Mouse (Mus musculus): ENCODE data around the gene Fignl2. TPM values are rescaled to one million over a fixed set of nuclear protein-coding genes. Genes with fewer than 3 reads are reported as not detected.

Fignl2 gene
- total RNA-seq, 2 experiments from 2014 or later = 2.3 to 2.8 TPM

- no peak for DNase-seq
- intact Hi-C loops (cut with DNase I) = no loop called here
Observed at GRCm38 (mm10) chr15:101069641-101070190, 8.7 kb downstream of the Fignl2 start.

DNA sequence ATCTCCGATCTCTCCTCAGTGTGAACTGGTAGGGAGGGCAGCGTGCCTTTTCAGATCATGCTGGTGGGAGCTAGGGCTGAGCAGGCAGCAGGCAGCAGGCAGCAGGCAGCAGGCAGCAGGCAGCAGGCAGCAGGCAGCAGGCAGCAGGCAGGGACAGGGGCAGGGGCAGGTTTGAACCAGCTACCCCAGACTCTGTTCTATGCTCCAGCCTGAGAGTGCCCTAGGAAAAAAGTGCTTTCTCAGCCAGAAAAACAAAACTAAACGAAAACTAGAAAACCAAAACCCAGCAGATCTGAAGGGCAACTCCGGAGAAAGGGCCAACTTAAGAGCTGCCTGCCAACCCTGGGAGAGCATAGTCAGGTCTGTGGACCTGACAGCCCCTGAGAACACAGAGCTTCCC is 9.7 kb downstream of the Fignl2 start:
- intact Hi-C loops (cut with DNase I) = no loop called here
- DNase-seq = no peak

DNA sequence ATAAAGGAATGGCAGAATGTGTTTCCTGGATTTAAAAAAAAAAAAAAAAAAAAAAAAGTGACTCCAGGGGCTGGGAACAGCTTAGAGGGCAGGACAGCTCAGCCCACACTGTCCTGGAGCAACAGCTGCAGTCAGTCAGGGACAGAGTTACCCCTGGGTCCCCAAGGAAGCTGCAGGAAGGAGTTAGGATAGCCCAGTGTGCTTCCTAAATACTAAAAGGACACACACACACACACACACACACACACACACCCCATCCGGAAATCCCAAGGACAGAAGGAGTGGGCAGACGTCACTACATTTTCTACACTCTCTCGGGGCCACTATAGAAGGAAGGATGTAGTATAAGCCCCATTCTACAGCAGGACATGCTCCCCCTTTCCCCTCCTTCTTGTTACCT is 10.3 kb downstream of the Fignl2 start:
- intact Hi-C loops (cut with DNase I) = no loop called here
- DNase-seq = peak; percentile 49 to 56

DNA sequence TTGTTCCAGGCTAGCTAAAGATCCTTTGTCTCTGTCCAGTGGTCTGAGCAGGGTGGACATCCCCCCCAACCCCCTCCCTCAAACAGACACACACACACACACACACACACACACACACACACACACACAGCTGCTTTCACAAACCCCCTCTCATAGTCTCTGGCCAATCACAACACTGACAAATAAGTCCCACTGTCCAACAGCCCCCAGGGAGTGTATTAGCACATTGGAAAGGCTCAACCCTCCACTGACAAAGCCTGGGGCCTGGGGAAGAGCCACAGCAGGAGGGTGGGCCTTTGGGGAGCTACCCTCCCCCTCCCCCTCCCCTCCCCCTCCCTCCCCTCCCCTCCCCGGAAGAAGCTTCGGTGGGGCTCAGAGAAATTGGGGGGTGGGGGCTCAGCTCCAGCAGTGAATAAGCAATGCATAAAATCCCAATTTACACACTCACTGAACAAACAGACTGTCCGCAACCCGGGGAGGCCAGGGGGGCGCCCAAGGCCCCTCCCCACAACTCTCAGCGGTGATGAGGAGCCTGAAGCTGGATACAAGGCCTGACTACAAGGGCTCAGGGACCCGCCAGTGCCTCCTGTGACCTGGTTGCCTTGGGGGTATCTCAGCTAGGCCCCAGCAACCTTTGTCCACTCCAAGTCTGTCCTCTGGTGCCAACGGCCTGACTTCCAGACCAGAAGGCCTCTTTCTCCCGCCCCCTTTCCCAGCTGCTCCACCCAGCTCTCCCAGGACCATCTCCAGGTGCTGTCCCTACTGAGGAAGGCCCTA is 11.3 kb downstream of the Fignl2 start:
- intact Hi-C loops (cut with DNase I) = no loop called here
- no peak for DNase-seq

DNA sequence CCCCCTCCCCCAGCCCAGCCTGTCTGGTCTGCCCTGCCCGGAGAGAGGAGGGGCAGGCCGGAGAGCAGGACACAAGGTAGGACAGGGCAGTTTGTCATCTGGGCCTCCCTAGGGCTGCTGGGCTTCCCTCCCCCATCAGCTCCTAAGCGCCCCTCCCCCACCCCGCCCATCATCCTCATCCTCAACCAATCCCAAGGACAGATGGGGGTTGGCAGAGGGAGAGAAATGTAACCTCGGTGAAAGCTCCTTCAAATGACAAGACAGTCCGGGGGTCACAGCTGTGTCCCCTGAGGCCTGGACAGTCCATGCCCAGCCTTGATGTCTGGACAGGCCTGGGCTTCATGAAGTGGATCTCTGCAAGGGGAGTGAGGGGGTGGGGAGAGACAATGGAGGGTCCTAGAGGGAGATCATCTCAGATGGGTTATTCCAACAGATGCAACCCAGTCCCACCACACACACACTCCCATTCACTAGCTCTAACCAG is 12.0 kb downstream of the Fignl2 start:
- intact Hi-C loops (cut with DNase I) = no loop called here
- no peak for DNase-seq

DNA sequence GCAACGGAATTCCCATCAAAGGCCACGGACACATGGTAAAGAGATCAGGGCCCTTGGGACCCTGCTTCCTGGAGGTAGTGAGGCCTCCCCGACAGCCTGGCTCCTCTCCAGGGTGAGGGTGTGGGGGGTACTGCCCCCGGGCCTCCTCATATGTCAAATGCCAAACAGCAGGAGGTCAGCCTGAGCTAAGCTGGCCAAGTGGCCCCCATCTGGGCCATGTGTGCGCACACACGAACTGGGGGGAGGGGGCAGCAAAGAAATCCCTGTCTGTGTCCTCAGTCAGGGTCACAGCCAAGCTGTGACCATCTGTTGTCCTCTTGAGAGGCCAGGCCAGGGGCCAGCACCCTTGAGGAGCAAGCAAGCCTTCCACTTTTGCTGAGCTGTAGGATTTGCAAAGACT is 13.3 kb downstream of the Fignl2 start:
- intact Hi-C loops (cut with DNase I) = no loop called here
- DNase-seq = peak; percentile 59 to 65

DNA sequence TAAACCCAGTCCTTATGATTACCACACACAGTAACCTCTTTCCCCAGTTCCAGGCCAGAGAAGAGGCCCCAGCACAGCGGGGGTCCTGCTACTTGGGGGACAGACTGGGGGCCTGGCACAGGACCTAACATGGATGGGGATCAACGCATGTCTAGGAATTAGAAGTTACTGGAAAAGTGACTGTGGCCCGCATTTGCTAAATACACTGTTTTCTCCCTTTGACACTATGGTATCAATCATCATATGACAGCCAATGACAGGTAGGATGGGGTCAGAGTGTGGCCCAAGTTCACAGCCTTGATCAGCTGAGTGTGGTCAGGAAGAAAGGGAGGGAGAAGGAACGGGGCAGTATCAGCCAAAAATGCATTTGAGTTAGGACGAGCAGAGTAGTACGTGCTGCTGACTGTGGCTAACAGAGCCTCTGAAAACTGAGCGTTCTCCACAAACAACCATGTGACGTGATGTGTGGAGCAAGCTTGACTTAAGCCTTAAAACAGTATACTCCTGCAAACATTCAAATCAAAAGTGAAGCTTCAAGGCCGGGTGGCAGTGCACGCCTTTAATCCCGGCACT is 18.0 kb downstream of the Fignl2 start:
- intact Hi-C loops (cut with DNase I) = no loop called here
- no peak for DNase-seq

- intact Hi-C loops (cut with DNase I) = no loop called here
- DNase-seq = no peak
Observed at GRCm38 (mm10) chr15:101059570-101060279, 18.6 kb downstream of the Fignl2 start.

GRCm38 (mm10) chr15:101056225-101056624 is 22.1 kb downstream of the Fignl2 start:
- intact Hi-C loops (cut with DNase I) = no loop called here
- DNase-seq = peak; percentile 45 to 66

GRCm38 (mm10) chr15:101054541-101054940 is 23.8 kb downstream of the Fignl2 start:
- no peak for DNase-seq
- intact Hi-C loops (cut with DNase I) = no loop called here

GRCm38 (mm10) chr15:101053832-101054459 is 24.4 kb downstream of the Fignl2 start:
- no peak for DNase-seq
- intact Hi-C loops (cut with DNase I) = no loop called here

DNA sequence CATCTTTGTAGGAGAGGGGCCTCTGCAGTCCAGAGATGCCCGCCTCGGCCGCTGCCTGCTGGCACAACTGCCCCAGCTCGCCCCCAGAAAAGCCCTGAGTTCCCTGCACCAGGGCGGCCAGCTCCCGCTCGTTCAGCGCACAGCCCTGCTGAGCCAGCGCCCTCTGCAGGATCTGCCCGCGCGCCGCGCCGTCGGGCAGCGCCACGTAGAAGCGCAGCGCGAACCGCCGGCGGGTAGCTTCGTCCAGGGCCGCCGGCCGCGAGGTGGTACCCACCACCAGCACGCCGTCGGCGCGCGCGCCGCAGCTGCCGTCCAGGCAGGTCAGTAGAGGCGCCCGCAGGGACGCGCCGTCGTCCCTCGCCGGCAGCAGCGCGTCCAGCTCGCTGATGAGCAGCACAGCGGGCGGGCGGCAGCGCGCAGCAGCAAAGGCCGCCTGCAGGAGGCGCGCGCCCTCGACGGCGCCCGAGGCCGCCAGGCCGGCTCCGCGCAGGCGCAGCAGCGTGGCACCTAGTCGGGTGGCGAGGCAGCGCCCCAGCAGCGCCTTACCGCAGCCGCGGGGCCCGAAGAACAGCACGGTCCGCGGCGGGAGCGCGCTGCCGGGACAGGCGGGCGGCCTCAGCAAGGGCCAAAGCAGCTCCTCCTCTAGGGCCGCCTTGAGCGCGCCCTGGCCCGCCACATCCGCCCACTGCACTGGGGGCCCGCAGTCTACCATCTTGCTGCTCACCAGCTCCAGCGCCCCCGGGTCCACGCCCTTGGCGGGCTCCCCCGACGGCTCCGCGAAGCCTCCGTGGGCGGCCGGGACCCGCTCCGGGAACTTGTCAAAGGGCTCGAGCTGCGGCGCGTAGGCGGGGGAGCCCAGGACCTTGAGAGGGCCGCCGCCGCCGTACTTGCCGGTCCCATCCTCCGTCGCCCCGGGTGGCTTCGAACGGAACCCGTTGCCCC is 25.5 kb downstream of the Fignl2 start:
- intact Hi-C loops (cut with DNase I) = no loop called here
- DNase-seq = peak in 1 of 2 experiments; percentile 41

- intact Hi-C loops (cut with DNase I) = no loop called here
- DNase-seq = no peak
Observed at GRCm38 (mm10) chr15:101051869-101052268, 26.5 kb downstream of the Fignl2 start.

DNA sequence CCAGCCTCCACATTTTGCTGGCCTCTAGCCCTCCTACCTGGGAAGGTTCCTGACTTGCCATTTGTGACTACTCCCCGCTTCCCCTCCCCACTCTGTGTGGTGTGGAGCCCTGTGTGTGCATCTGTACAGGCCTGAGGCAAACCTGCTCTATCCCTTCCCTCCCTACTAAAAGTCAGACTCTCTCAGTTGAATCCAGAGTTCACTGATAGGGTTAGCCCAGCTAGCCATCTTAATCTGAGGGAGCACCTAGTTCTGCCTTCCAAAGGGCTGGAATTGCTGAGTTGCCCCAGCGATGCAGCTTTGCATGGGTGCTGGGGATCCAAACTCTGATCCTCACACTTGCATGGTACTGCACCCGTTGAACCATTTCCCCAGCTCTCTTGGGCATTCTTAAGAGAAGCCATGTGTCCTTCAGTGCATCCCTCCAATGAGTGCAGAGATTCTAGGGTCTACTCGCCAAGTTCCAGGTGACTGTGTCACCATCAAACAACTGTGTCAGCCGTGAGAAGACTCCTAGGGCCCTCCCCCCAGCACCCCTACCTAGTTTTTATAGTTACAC is 29.9 kb downstream of the Fignl2 start:
- intact Hi-C loops (cut with DNase I) = loop anchor here (5.0 kb wide), 2 partner anchors 59 to 149 kb away; no protein-coding TSS in a partner anchor
- no peak for DNase-seq

DNA sequence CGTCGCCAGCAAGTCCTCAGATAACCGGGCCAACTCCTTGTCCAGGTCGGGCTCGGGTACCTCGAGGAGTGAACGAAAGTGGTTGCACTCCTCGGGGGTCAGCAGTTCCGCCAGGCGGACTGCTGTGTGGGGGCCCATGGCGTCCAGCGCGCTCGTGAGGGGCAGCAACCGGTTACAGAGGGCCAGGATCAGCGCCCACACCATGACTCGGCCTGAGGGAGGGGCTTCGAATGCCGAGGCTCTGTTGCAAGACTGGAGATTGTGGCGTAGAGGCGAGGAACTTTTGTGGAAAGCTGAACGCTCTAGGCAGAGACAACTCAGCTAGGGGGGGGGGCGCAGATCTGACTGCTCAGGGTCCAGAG is 31.2 kb downstream of the Fignl2 start, which contains the start of gene Gm47841:
Gene Gm47841, minus strand, starts transcription at position 204 of the 362 bp plus-strand sequence.
- intact Hi-C loops (cut with DNase I) = loop anchor here (5.0 kb wide), 2 partner anchors 60 to 150 kb away; no protein-coding TSS in a partner anchor
- DNase-seq = peak; percentile 45 to 49

DNA sequence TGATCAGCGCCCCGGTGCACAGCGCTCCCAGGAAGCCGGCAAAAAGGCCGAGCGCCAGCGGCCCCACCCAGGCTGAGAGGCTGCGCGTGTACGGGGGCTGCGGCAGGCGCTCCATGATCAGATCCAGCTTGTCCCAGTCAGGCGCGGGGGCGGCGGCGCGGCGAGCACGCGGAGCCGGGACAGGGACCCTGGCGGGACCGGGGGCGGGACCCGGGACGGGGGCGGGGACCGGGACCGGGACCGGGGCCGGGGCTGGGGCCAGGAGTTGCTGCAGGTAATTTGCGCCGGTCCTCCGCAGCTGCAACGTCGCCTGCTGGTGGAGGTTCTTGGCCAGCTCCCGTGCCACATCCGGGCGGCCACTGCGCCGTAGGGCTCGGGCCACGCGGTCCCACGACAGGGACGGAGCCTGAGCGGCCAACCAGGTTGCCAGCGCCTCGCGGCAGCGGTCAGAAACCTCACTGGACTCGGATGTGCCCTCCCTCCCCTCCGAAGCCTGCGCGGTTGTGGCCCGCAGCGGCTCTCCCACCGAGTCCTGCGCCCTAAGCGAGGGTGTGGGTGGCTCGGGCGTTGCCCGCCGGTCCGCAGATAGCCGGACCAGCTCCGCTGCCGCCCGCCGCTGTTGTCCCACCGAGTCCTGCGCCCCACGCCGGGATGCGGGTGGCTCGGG is 31.7 kb downstream of the Fignl2 start:
- peak; percentile 60 to 64 for DNase-seq
- intact Hi-C loops (cut with DNase I) = loop anchor here (5.0 kb wide), 2 partner anchors 61 to 151 kb away; no protein-coding TSS in a partner anchor

- no peak for DNase-seq
Observed at GRCm38 (mm10) chr15:101046039-101046526, 32.3 kb downstream of the Fignl2 start.

GRCm38 (mm10) chr15:101044531-101044930 is 33.8 kb downstream of the Fignl2 start:
- no peak for DNase-seq
- intact Hi-C loops (cut with DNase I) = loop anchor here (5.0 kb wide), 1 partner anchor 282 kb away; the partner anchor contains the start of gene Slc4a8

More at GRCm38 (mm10) chr15:101046039-101046526, 32.3 kb downstream of the Fignl2 start:
- intact Hi-C loops (cut with DNase I) = loop anchor here (5.0 kb wide), 2 partner anchors 61 to 151 kb away; no protein-coding TSS in a partner anchor

All from heart, postnatal 14 days (tissue).